Mouse (Mus musculus) liver, embryonic 16.5 days (tissue): ENCODE data around the gene Mical3. TPM values are rescaled to one million over a fixed set of nuclear protein-coding genes. Genes with fewer than 3 reads are reported as not detected.

ENCODE experiments used
- ATAC-seq: fragments of 200-750 bp; cut with Nextera tagmentation; 2 replicates; pipeline ENCODE4 v1.8.0; 2017; ENCODE audit warnings: low read depth, mild to moderate bottlenecking, moderate number of reproducible peaks, moderate library complexity
- H3K27ac ChIP-seq: fragments of 300-500 bp; sonication (generic); 2 replicates; pipeline ENCODE4 v1.5.1; 2014; ENCODE audit warnings: mild to moderate bottlenecking, low read length
- H3K27me3 ChIP-seq: fragments of 300-500 bp; sonication (generic); 2 replicates; pipeline ENCODE4 v1.6.1; 2014; ENCODE audit warnings: low read depth, low read length, mixed read lengths; ENCODE audit not compliant: control insufficient read depth, insufficient read depth
- H3K36me3 ChIP-seq: fragments of 300-500 bp; sonication (generic); 2 replicates; pipeline ENCODE4 v1.6.1; 2014; ENCODE audit warnings: mild to moderate bottlenecking; ENCODE audit not compliant: control insufficient read depth, insufficient read depth
- H3K4me1 ChIP-seq: fragments of 300-500 bp; sonication (generic); 2 replicates; pipeline ENCODE4 v1.6.1; 2014; ENCODE audit warnings: low read depth, low read length, mixed read lengths; ENCODE audit not compliant: control insufficient read depth
- H3K4me2 ChIP-seq: fragments of 300-500 bp; sonication (generic); 2 replicates; pipeline ENCODE4 v1.6.1; 2014; ENCODE audit warnings: low read depth, low read length, mixed read lengths
- H3K4me3 ChIP-seq: fragments of 300-500 bp; sonication (generic); 2 replicates; pipeline ENCODE4 v1.5.1; 2014; ENCODE audit warnings: low read depth, mild to moderate bottlenecking, low read length
- H3K9ac ChIP-seq: fragments of 300-500 bp; sonication (generic); 2 replicates; pipeline ENCODE4 v1.6.1; 2014; ENCODE audit warnings: low read depth, low read length
- H3K9me3 ChIP-seq: fragments of 300-500 bp; sonication (generic); replicated peaks from 2 replicates; pipeline ENCODE4 v1.6.1; 2016; ENCODE audit warnings: low read length; ENCODE audit not compliant: control insufficient read depth
- WGBS: fragments of 180-500 bp; shearing (Covaris S2); extraction: QIAGEN DNeasy Blood & Tissue Kit; methylation state at CpG from one replicate; pipeline ENCODE4 v1.1.7; 2014; ENCODE audit not compliant: insufficient replicate concordance; 5-methylcytosine and 5-hydroxymethylcytosine counted together
- polyA plus RNA-seq: library from polyadenylated mRNA; unstranded; fragments of >200 nt; fragmentation: Nextera tagmentation; extraction: Ambion mirVana; gene quantifications from 2 replicates; pipeline ENCODE4 v1.2.1, GENCODE M21; 2015

Mical3 gene
- polyA plus RNA-seq, 1 experiment from 2014 or later: 9.2 TPM

- WGBS: under 1% methylated on average over 66 of the region's 67 CpGs
Observed at GRCm38 (mm10) chr6:120916074-120916971, 214.5 kb downstream of the Mical3 start, which contains the start of gene Bid. Gene Bid, minus strand, starts transcription at chr6:120916853.

GRCm38 (mm10) chr6:120915649-120915975 is 215.2 kb downstream of the Mical3 start:
- Histone ChIP-seq H3K4me1 (peaks cover 59% of the 10 kb centered on the region), H3K36me3 (no peaks in the 10 kb centered on the region), H3K27me3 (no peaks in the 10 kb centered on the region), H3K4me3 (peak overlapping the region; percentile 70), H3K9me3 (no peaks in the 10 kb centered on the region), H3K4me2 (peak overlapping the region; percentile 97), H3K9ac (peak overlapping the region; percentile 66), H3K27ac (peak overlapping the region; percentile 86)
- 8% methylated on average over 2 of the region's 2 CpGs for WGBS
- ATAC-seq: no peak

More at GRCm38 (mm10) chr6:120916074-120916971, 214.5 kb downstream of the Mical3 start, which contains the start of gene Bid:
- Histone ChIP-seq H3K4me3 (peak within 1 kb of the TSS; percentile 70), H3K27me3 (no peaks in the 10 kb centered on the region), H3K9ac (peak within 1 kb of the TSS; percentile 66), H3K4me2 (peak within 1 kb of the TSS; percentile 97), H3K9me3 (no peaks in the 10 kb centered on the region), H3K36me3 (no peaks in the 10 kb centered on the region), H3K27ac (peak within 1 kb of the TSS; percentile 58), H3K4me1 (peaks cover 54% of the 10 kb centered on the region)
- peak; percentile 81 for ATAC-seq

GRCm38 (mm10) chr6:120914911-120915648 is 215.7 kb downstream of the Mical3 start:
- peak overlapping the region; percentile 70 for H3K4me3 ChIP-seq
- H3K27me3 ChIP-seq: no peaks in the 10 kb centered on the region
- peak overlapping the region; percentile 97 for H3K4me2 ChIP-seq
- 8% methylated on average over 9 of the region's 9 CpGs for WGBS
- ATAC-seq: peak; percentile 70
- H3K36me3 ChIP-seq: no peaks in the 10 kb centered on the region
- H3K27ac ChIP-seq: peak overlapping the region; percentile 86
- H3K9ac ChIP-seq: peak overlapping the region; percentile 66
- no peaks in the 10 kb centered on the region for H3K9me3 ChIP-seq
- H3K4me1 ChIP-seq: peaks cover 59% of the 10 kb centered on the region

GRCm38 (mm10) chr6:120914533-120914910 is 216.3 kb downstream of the Mical3 start:
- peak overlapping the region; percentile 86 for H3K27ac ChIP-seq
- H3K9ac ChIP-seq: peak overlapping the region; percentile 52
- no peaks in the 10 kb centered on the region for H3K36me3 ChIP-seq
- peaks cover 59% of the 10 kb centered on the region for H3K4me1 ChIP-seq
- no peaks in the 10 kb centered on the region for H3K9me3 ChIP-seq
- peak; percentile 45 for ATAC-seq
- H3K4me2 ChIP-seq: peak overlapping the region; percentile 97
- peak overlapping the region; percentile 70 for H3K4me3 ChIP-seq
- no peaks in the 10 kb centered on the region for H3K27me3 ChIP-seq
- 14% methylated on average over 4 of the region's 4 CpGs for WGBS

- Histone ChIP-seq H3K4me1 (peaks cover 59% of the 10 kb centered on the region), H3K9ac (no peak overlapping the region), H3K36me3 (no peaks in the 10 kb centered on the region), H3K27ac (peak overlapping the region; percentile 86), H3K9me3 (no peaks in the 10 kb centered on the region), H3K4me2 (no peak overlapping the region), H3K27me3 (no peaks in the 10 kb centered on the region), H3K4me3 (no peak overlapping the region)
- WGBS: 65% methylated on average over 8 of the region's 8 CpGs
- no peak for ATAC-seq
Observed at GRCm38 (mm10) chr6:120913783-120914182, 217.0 kb downstream of the Mical3 start.

- 44% methylated on average over 2 of the region's 2 CpGs for WGBS
- ATAC-seq: no peak
- H3K9me3 ChIP-seq: no peaks in the 10 kb centered on the region
- peak overlapping the region; percentile 31 for H3K27ac ChIP-seq
- H3K4me1 ChIP-seq: peaks cover 59% of the 10 kb centered on the region
- H3K36me3 ChIP-seq: no peaks in the 10 kb centered on the region
- no peak overlapping the region for H3K4me2 ChIP-seq
- no peak overlapping the region for H3K4me3 ChIP-seq
- H3K9ac ChIP-seq: no peak overlapping the region; the same call in 1 of the 2 replicates
- no peaks in the 10 kb centered on the region for H3K27me3 ChIP-seq
Observed at GRCm38 (mm10) chr6:120912931-120913330, 217.9 kb downstream of the Mical3 start.

GRCm38 (mm10) chr6:120911213-120912007 is 219.4 kb downstream of the Mical3 start:
- peaks cover 56% of the 10 kb centered on the region for H3K4me1 ChIP-seq
- H3K4me2 ChIP-seq: no peak overlapping the region
- peak overlapping the region; percentile 6; the same call in 1 of the 2 replicates for H3K9ac ChIP-seq
- H3K27me3 ChIP-seq: no peaks in the 10 kb centered on the region
- peak overlapping the region; percentile 40 for H3K27ac ChIP-seq
- no peak overlapping the region for H3K4me3 ChIP-seq
- 0 out of 2 replicates have a peak, but pooled peaks have one; percentile 10 for ATAC-seq
- WGBS: 43% methylated on average over 13 of the region's 13 CpGs
- H3K9me3 ChIP-seq: no peaks in the 10 kb centered on the region
- H3K36me3 ChIP-seq: no peaks in the 10 kb centered on the region; the same call in 1 of the 2 replicates

- WGBS: 67% methylated on average over 3 of the region's 3 CpGs
- no peak overlapping the region for H3K9ac ChIP-seq
- ATAC-seq: no peak
- H3K36me3 ChIP-seq: no peaks in the 10 kb centered on the region; the same call in 1 of the 2 replicates
- H3K27ac ChIP-seq: no peak overlapping the region
- H3K4me3 ChIP-seq: no peak overlapping the region
- H3K4me2 ChIP-seq: no peak overlapping the region
- peaks cover 39% of the 10 kb centered on the region for H3K4me1 ChIP-seq
- no peaks in the 10 kb centered on the region for H3K27me3 ChIP-seq
- H3K9me3 ChIP-seq: no peaks in the 10 kb centered on the region
Observed at GRCm38 (mm10) chr6:120909501-120909900, 221.3 kb downstream of the Mical3 start.
